Mouse (Mus musculus) heart, adult 8-10 months (tissue): Measurements from ENCODE around the gene Msx2. TPM values are rescaled to one million over a fixed set of nuclear protein-coding genes. Genes with fewer than 3 reads are reported as not detected.

Experiments
- DNase-seq: peaks from one replicate; pipeline ENCODE4 v3.0.0; 2022; ENCODE audit warnings: low spot score
- total RNA-seq, 4 experiments: library from RNA; stranded (reverse); gene quantifications; 2 replicates each; pipeline ENCODE4 v1.2.4; 2022

The Msx2 gene
- total RNA-seq, 4 experiments from 2014 or later: 0.24 to 0.62 (median 0.45) TPM

DNA sequence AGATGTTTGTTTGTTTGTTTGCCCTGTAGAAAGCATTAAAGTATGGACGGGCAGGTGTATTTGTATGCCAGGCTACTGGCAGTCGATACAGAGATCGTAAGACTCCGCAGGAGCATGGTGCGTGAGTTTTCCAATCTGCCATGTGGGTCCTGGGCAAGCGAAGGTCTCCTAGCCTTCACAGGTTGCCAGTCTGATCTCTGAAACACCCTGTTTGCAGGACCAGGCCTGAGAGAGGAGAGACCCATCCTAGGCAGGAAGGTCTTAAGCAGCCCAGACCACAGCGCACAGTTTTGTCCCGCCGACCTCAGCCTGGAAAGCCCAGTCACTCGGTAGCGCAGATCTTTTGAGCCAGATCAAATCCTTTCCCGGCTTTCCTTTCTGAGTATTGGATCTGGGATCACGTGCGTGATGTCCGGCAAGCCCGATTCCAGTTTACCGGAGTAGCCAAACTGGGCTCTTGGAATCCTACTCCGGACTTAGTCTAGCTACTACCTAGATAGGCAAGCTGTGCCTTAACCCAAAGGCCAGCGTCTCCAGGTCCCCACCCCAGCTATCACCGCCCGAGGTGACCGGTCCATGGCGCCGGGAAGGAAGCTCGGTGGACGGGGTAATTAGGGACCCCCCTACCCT lies 7.6 kb downstream of the Msx2 start:
- DNase-seq: no peak

DNA sequence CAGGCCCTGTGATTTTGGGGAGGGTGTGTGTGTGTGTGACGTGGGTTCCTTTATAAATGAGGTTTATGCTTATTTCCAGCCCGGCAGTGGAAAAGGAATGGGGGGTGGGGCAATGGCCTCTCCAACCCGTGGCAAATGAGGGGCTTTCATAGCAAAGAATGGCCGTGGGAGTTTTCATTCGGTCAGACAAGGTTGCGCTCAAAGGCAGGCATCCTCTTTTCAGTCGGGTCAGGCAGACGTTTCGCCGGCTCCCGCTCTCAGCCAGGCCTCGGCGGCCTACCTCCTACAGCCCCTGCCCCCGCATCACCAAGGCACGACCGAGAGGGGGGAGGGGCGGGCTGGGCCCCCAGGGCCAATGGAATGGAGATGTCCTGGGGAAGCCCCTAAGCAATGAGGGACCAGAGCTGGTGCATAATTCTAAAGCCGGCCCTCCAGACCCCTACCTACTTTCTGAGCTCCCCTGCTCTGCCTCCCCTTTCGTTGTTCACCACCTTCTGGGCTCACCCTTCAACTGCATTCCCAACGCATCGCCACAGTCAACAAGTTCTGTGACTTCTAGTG lies 8.4 kb downstream of the Msx2 start:
- no peak for DNase-seq

DNA sequence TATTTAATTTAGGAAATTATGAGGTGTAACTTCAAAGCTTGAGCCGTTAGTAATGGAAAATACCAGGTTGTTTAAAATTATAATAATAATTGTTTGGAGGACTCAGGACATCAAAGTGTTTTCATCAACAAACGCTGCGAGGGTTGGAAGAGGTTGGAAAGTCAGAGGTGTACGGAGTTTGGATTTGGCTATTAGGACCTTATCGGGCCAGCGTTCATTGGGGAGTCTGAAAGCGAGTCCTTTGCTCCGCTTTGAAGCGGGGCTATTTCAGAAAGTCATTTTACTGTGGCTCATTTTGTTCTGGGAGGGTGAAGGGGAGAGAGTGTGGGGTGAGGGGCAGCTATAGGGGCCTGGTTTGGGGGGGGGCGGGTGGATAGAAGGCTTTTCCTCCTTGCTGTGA lies 8.9 kb downstream of the Msx2 start:
- DNase-seq: no peak

DNA sequence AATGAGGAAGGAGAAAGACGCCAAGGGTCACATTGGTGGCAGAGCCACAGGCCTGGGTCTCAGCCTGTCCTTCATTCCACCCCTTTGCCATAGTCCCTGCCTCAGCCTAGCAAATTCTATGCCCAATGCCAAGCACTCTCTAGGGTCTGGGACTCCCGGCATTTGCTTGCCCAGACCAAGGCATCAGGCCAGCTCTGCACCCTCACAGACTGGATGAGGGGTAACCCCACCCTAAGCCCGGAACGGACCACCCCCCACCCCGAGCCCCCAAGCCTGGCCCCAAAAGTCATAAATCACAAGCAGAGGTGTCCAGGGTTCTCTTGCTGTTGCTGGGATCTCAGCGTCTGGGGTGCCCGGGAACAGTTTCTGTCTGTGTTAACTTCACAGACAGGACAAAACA lies 9.8 kb downstream of the Msx2 start:
- DNase-seq: no peak

DNA sequence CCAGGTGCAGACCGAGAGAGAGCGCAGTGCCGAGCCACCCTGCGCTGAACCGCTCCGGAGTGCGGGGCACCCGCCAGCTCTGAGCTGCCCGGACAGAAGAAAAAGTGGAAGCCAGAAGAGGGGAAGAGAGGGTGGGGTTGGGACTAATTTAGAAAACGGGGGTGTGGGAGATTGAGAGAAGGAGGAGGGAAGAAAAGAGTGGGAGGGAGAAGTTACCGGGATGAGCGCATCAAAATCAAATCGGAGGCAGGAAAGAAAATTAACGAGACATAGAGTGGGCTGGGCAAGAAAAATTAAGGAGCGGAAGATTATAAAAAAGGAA lies 10.3 kb downstream of the Msx2 start:
- DNase-seq: no peak

DNA sequence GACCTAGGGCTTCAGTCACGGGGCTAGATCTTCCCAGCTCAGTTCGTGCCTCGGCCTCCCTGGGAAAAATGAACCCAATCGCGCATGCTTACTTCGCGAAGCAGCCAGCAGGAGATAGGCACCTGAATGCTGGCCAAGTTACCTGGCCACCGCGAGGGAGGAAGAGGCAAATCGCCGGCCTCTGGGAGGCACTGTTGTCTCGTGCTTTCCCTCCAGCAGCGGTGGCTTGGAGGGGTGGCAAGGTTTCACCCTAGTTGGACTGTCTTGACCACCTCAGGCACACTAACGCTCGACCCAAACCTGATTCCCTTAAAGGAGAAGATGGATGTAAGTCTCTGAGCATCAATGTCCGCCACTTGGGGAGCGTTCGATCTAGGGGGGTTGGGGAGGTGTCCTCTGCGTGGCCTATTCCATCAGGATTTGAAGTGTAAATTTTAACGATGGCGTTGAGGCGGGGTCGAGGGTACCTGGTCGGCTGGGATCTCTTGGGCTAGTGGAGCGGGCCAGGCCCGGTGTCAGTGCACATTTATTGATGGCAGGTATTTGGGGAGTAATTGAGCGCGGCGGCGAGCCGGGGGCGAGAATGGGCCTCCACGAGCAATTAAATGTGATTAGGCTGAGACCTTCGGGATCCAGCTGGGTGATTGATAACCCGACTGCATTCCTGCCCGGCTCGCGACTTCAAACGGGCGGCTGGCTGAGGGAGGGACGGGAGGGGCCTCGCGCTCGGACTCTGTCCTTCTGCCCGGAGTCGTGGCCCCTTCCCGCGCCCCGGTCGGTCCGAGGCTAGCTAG lies 10.8 kb downstream of the Msx2 start:
- no peak for DNase-seq

DNA sequence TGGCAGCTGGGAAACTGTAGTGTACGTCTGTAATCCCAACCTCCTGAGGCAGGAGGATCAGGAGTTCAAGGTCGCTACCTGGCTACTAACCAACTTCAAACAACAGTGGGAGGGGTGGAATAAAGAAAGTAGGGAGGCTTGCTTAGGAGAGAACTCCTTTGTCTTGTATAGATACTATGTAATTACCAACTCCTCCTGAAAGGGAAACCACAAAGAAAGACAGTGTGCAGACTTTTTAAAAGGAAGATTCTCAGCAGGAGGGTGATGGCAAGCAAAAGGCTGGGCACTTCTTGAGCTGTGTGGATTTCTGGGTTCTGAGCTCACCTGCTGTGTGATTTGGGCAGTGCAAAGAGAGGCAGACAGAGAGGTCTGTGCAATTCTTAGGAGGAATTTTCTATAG lies 11.5 kb downstream of the Msx2 start:
- no peak for DNase-seq

GRCm38 (mm10) chr13:53458766-53459165 lies 14.1 kb downstream of the Msx2 start:
- no peak for DNase-seq

- no peak for DNase-seq
Observed at GRCm38 (mm10) chr13:53454794-53455672, 17.8 kb downstream of the Msx2 start.

- no peak for DNase-seq
Observed at GRCm38 (mm10) chr13:53453927-53454326, 18.9 kb downstream of the Msx2 start.

DNA sequence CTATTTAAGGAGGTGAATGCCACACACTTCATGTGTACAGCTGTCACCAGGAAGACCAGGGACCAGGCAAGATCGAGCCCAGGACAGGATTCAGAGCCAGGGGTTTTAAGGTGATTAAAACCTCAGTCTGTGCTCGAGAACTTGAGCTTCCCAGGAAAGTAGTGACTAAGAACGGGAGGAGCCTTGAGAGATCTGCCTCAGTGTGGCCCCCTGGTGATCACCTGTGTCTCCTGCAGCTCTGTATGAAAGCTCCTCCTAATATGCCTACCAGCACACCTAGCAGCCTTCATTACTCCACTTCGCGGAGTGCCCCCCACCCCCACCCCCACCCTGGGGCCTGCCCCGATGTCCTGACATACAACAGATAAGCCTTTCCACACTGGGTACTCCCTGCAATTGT lies 25.3 kb downstream of the Msx2 start:
- DNase-seq: no peak

- DNase-seq: peak; percentile 4
Observed at GRCm38 (mm10) chr13:53443602-53444001, 29.3 kb downstream of the Msx2 start.

DNA sequence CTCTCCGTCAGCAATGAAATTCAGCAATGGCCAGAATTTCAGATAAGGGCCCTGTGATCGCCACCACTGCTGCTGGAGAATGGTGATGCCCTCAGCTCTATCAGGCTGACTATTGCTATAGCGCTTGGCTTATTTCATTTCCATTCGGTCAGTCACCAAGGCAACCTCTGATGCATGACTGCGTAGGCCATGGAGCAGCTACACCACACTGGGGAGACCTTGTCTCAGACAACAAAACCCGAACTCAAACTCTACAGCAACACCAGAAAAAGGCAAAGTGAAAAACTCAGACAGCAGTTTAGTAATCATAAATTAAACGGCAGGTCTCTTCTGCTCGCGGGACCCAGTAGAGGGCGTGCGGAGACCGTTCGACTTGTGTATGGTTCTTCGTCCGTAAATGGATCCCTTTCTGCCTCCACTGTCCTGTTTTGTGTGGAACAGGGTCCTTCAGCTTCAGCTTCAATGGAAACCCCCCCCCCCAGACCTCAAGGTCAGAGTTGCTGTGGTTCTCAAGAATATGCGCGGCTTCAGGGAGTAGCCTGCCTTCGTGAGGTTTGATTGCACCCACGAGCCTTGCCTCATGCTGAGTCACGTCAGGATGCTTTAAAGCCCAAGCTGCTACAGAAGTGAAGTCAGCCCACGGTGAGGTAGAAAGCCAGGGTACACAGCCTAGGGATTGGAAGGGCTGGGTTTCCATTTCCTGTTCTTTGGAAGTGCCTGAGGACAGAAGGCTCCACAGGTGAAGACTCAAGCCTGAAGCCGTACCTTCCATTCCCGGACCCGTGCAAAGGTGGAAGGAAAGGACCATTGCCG lies 30.5 kb downstream of the Msx2 start:
- no peak for DNase-seq

GRCm38 (mm10) chr13:53441307-53442028 lies 31.4 kb downstream of the Msx2 start:
- no peak for DNase-seq

DNA sequence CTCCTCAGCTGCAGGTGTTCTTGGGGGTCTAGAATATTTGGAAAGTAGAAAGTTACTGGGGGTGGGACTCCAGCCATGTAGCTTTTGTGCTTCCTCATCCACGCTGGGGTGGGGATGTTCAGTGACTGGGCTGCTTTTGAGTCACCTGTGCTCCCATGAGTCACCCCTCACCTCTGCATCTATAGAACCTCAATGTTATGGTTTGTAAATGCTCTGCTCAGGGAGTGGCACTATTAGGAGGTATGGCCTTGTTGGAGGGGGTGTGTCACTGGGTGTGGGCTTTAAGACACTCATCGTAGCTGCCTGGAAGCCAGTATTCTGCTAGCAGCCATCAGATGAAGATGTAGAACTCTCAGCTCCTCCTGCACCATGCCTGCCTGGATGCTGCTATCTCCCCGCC lies 32.9 kb downstream of the Msx2 start:
- no peak for DNase-seq

DNA sequence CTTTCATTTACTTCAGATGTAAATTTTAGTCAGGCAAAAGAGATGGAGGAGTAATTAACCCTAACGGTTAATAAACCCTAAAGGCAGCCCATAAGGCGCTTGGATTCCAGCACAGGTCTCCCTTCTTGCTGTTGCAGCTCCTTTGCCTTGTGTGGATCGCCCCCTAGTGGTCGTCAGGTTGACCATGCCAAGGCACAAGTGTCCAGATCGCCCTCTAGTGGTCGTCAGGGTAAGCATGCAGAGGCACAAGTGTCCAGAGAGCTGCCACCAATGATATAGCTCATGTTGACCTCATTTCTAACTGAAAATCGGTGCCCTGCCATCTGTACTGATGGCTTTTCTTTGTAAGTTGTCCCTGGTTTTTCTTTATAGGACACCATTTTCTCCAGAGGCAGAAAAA lies 46.4 kb downstream of the Msx2 start:
- DNase-seq: peak; percentile 75

DNA sequence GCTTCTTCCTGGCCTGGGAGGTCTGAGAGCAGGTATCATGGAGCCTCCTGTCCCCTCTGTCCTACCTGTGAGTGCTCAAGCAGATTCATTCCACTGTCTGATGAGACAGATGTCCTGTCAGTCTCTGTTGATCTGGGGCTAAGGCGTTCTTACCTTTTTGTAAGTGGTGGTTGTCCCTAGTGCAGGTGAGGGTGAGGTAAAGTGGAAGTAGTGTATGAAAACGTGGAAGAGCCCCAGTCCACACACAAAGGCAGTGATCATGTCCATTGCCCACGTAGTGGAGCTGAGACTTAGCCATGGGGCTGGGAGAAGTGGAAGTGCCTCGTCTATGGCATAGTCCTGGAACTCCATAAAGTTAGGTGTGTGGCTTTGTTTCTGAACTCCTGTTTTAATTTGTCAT lies 51.7 kb downstream of the Msx2 start:
- no peak for DNase-seq

DNA sequence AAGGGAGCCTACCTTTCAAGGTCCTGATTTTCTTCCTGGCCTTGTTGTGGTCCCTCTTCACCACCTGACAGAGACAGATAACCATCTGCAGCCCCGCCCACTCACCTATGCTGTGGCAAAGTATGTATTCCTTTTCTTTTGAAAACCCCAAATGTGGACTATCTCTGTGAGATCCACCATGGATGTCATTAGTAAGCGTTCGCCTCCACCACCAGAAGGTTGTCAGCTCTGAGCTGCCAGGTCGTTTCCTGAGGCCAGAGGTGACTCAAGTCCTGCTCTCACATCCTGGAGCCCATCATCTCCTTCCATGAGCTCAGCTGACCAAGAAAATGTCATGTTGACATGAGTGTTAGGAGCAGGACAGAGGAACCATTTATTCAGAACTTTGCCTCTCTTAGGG lies 52.1 kb downstream of the Msx2 start:
- DNase-seq: no peak

DNA sequence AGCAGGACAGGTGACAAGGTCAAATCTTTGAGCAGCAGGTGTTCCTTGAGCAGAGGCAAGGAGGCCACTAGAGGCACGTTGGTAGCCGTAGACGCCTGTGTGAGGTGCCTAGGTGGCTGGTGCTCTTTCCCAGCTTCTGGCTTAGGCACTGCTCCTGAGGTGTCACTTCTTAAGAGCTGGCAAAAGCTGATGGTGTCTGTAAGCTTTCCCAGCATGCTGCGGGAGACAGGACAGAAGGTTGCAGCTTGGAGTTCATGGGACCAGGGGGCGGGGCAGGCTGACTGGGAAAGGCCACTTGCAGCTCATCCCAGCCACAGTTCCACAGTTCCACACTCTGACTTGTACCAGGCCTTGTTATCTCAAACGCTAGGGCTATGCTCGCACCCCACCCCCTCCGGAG lies 53.2 kb downstream of the Msx2 start:
- DNase-seq: no peak

DNA sequence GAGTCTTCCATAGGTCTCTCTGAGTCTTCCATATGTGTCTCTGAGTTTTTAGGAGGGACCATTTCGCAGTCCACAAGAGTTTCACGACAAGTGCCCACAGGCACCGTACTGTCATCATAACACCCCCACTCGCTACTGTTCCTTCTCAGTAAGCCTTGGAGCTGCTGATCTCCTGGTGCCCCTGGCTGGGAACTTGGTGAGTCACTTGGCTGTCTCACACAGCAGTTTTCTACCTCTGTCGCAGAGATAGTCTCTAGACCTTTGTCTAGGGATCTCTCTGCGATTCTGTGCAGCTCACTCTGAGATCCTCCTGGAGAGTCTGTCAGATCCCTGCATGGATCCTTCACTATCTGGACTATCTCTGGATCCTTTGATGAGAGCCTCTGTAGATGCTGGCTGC lies 55.2 kb downstream of the Msx2 start:
- no peak for DNase-seq
